Mouse (Mus musculus) heart, postnatal 0 days (tissue): ENCODE measurements at regions not wholly inside any gene's neighbourhood (a gene's known extent, or its start where the extent isn't known, plus 50 kb on each side); places are given as distances from the start of the nearest gene placed in this dataset.

ENCODE experiments used
- CTCF ChIP-seq: IDR thresholded peaks from 2 replicates; pipeline ENCODE4 v1.5.1; 2016; ENCODE audit warnings: antibody characterized with exemption, control low read depth, low read depth
- EP300 ChIP-seq: IDR thresholded peaks from 2 replicates; pipeline ENCODE4 v1.6.1; 2016; ENCODE audit warnings: antibody characterized with exemption, low read depth

GRCm38 (mm10) chr13:42478825-42479224 lies 177.5 kb downstream of the Edn1 start:
- TF ChIP-seq CTCF: no peak
- TF ChIP-seq EP300: no peak
